Mouse (Mus musculus): ENCODE results near the gene Cacna2d3. TPM values are rescaled to one million over a fixed set of nuclear protein-coding genes. Genes with fewer than 3 reads are reported as not detected.

Gene Cacna2d3
- polyA plus RNA-seq, 1 experiment from 2014 or later, result 0.45 TPM

DNA sequence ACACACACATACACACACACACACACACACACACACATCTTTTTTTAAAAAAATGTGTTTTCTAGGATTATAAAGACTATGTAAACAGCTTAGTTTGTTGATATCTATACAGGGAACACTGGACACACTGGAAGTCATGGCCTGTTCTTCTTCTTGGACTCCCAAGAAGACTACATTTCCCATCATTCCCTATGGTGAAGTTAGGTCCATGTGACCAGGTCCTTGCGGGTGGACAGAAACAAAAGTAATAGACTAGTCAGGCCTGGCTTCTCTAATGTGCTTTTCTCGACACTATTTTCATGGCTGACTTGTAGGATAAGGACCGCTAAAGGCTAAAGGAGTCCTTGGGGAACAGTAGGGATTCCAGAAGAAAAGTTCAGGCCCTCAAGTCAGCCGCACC is 78.4 kb downstream of the Cacna2d3 start:
- H3K9ac ChIP-seq, result no peak overlapping the region
- no peak overlapping the region for H3K4me3 ChIP-seq (ENCODE audit: low read depth, low read length)
- H3K36me3 ChIP-seq (ENCODE audit: insufficient read depth), result no peaks in the 10 kb centered on the region
- no peak for ATAC-seq (ENCODE audit: insufficient read depth)
- no peaks in the 10 kb centered on the region for H3K9me3 ChIP-seq (ENCODE audit: low read depth, low read length)
- TF ChIP-seq CTCF (IDR thresholded peaks at IDR 0.05; ENCODE audit: low read depth), result no peak
- DNase-seq, result no peak
- no peak overlapping the region for H3K27ac ChIP-seq (ENCODE audit: low read depth)
- WGBS, result 75% methylated on average over 4 of the region's 4 CpGs
- H3K27me3 ChIP-seq (ENCODE audit: insufficient read depth, low read length), result no peaks in the 10 kb centered on the region
- H3K4me1 ChIP-seq (ENCODE audit: insufficient read depth), result no peaks in the 10 kb centered on the region
- no peak overlapping the region for H3K4me2 ChIP-seq

DNA sequence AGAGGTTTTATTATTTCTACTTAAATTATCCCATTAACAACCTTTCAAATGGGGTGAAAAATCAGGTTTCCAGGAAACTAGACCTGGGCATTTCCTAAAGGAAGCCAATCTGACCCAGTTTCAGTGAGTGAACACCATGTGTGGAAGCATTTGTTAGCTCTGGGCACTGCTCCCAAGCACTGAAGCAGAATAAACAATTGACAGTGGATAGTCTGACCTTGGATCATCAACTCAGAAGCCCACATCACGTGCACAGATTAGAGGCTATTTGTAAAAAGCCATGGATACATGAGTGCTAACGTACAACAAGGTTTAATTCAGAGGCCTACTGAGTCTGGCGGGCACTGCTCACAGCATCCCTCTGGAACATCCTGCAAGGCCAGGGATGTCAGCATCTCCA is 82.4 kb downstream of the Cacna2d3 start:
- no peaks in the 10 kb centered on the region for H3K36me3 ChIP-seq (ENCODE audit: insufficient read depth)
- no peak overlapping the region for H3K9ac ChIP-seq
- H3K4me1 ChIP-seq (ENCODE audit: insufficient read depth), result no peaks in the 10 kb centered on the region
- no peak overlapping the region for H3K27ac ChIP-seq (ENCODE audit: low read depth)
- TF ChIP-seq CTCF (IDR thresholded peaks at IDR 0.05; ENCODE audit: low read depth), result no peak
- DNase-seq (no peak), ATAC-seq (ENCODE audit: insufficient read depth) (no peak)
- 45% methylated on average over 3 of the region's 3 CpGs for WGBS
- H3K9me3 ChIP-seq (ENCODE audit: low read depth, low read length), result no peaks in the 10 kb centered on the region
- H3K27me3 ChIP-seq (ENCODE audit: insufficient read depth, low read length), result no peaks in the 10 kb centered on the region
- no peak overlapping the region for H3K4me3 ChIP-seq (ENCODE audit: low read depth, low read length)
- no peak overlapping the region for H3K4me2 ChIP-seq

DNA sequence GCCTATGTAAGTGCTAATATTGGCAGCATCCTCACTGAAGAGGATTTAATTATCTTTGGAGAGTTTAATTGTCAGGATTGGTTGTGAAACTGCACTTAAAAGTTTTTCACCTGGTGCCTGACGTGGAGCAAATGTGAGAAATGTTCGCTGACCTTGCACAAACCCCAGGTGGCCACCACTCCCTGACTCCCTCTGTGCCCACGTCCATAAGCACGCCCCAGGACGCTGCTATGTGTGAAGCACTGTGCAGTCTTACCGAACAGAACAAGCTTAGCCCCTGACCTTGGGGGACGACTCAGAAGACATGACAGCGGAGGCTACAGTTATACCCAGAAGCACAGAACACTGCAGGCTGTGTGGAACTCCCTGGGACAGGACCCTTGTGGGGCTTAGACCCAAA is 93.5 kb downstream of the Cacna2d3 start:
- no peak for ATAC-seq (ENCODE audit: insufficient read depth)
- WGBS, result 65% methylated on average over 8 of the region's 8 CpGs
- no peak overlapping the region for H3K4me3 ChIP-seq (ENCODE audit: low read depth, low read length)
- no peaks in the 10 kb centered on the region for H3K36me3 ChIP-seq (ENCODE audit: insufficient read depth)
- H3K27ac ChIP-seq (ENCODE audit: low read depth), result no peak overlapping the region
- no peak for TF ChIP-seq CTCF (IDR thresholded peaks at IDR 0.05; ENCODE audit: low read depth)
- no peaks in the 10 kb centered on the region for H3K4me1 ChIP-seq (ENCODE audit: insufficient read depth)
- H3K9me3 ChIP-seq (ENCODE audit: low read depth, low read length), result no peaks in the 10 kb centered on the region
- no peaks in the 10 kb centered on the region for H3K27me3 ChIP-seq (ENCODE audit: insufficient read depth, low read length)
- no peak overlapping the region for H3K9ac ChIP-seq
- no peak overlapping the region for H3K4me2 ChIP-seq
- no peak for DNase-seq

DNA sequence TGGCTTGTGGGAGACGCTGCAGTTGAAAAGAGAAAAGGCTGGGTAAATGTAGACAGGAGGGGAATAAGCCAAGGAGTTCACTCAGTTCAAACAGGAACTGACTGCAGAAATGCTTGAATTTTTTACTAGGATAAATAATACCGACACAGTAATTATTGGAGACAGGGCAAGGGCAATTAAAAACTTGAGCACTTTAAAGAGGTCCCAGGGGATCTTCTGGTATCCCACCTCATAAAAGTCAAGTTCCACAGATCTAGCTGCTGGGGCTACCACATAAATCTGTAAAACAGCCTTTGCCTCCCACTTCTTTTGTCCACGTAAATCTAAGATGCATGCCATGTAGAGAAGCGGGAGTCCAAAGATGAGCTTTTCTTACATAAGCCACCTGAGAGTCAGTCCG is 109.2 kb downstream of the Cacna2d3 start:
- TF ChIP-seq CTCF (IDR thresholded peaks at IDR 0.05; ENCODE audit: low read depth), result no peak
- ATAC-seq (ENCODE audit: insufficient read depth) (no peak), DNase-seq (no peak)
- H3K9ac ChIP-seq, result no peak overlapping the region
- no peak overlapping the region for H3K4me3 ChIP-seq (ENCODE audit: low read depth, low read length)
- no peak overlapping the region for H3K27ac ChIP-seq (ENCODE audit: low read depth)
- H3K36me3 ChIP-seq (ENCODE audit: insufficient read depth), result no peaks in the 10 kb centered on the region
- no peaks in the 10 kb centered on the region for H3K9me3 ChIP-seq (ENCODE audit: low read depth, low read length)
- no peak overlapping the region for H3K4me2 ChIP-seq
- WGBS, result 77% methylated on average over 5 of the region's 5 CpGs
- H3K4me1 ChIP-seq (ENCODE audit: insufficient read depth), result no peaks in the 10 kb centered on the region
- no peaks in the 10 kb centered on the region for H3K27me3 ChIP-seq (ENCODE audit: insufficient read depth, low read length)

DNA sequence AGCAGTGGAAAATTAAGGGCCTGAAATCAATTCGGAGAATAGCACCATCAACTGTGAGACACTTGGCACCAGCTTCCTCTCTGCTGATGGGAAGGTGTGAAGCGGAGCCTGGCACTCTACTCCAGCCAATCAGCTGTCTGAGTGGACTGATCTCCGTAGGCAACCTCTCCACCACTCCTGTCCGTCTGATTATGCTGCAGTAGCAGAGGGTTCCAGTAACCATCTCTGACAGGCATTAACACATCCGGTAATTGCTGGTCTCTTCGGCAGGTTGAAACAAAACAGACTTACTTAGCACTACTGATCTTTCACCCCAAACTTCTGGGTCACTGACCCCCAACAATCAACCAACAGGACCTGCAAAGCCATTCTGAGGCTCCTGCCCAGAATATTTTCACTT is 112.9 kb downstream of the Cacna2d3 start:
- no peaks in the 10 kb centered on the region for H3K9me3 ChIP-seq (ENCODE audit: low read depth, low read length)
- no peak for DNase-seq
- H3K36me3 ChIP-seq (ENCODE audit: insufficient read depth), result no peaks in the 10 kb centered on the region
- no peak for ATAC-seq (ENCODE audit: insufficient read depth)
- no peak overlapping the region for H3K4me3 ChIP-seq (ENCODE audit: low read depth, low read length)
- no peak for TF ChIP-seq CTCF (IDR thresholded peaks at IDR 0.05; ENCODE audit: low read depth)
- H3K4me2 ChIP-seq, result no peak overlapping the region
- 51% methylated on average over 6 of the region's 6 CpGs for WGBS
- no peak overlapping the region for H3K27ac ChIP-seq (ENCODE audit: low read depth)
- H3K9ac ChIP-seq, result no peak overlapping the region
- no peaks in the 10 kb centered on the region for H3K4me1 ChIP-seq (ENCODE audit: insufficient read depth)
- H3K27me3 ChIP-seq (ENCODE audit: insufficient read depth, low read length), result no peaks in the 10 kb centered on the region

DNA sequence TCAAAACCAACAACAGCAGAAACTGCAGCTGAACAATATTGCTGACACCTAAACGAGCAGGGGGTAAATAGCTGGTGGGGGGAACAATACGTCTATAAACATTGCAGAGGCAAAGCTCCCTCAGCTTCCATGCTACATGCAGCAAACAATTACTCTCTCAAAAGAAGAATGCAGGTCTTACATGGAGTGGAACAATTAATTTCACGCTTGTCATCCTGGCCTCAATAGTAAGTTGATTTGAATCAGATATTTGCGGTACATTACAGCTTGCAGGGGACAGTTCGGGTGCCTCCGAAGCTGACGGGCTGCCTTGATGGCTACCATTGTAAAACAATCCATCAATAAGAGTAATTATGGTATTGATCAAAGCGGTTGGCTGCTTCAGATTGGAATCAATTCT is 122.2 kb downstream of the Cacna2d3 start:
- no peak for DNase-seq
- Histone ChIP-seq H3K9ac (no peak overlapping the region), H3K4me3 (ENCODE audit: low read depth, low read length) (no peak overlapping the region), H3K27me3 (ENCODE audit: insufficient read depth, low read length) (no peaks in the 10 kb centered on the region), H3K4me1 (ENCODE audit: insufficient read depth) (no peaks in the 10 kb centered on the region), H3K36me3 (ENCODE audit: insufficient read depth) (no peaks in the 10 kb centered on the region), H3K9me3 (ENCODE audit: low read depth, low read length) (no peaks in the 10 kb centered on the region), H3K27ac (ENCODE audit: low read depth) (no peak overlapping the region), H3K4me2 (no peak overlapping the region)
- WGBS, result 81% methylated on average over 8 of the region's 8 CpGs
- TF ChIP-seq CTCF (IDR thresholded peaks at IDR 0.05; ENCODE audit: low read depth), result no peak
- ATAC-seq (ENCODE audit: insufficient read depth), result no peak

DNA sequence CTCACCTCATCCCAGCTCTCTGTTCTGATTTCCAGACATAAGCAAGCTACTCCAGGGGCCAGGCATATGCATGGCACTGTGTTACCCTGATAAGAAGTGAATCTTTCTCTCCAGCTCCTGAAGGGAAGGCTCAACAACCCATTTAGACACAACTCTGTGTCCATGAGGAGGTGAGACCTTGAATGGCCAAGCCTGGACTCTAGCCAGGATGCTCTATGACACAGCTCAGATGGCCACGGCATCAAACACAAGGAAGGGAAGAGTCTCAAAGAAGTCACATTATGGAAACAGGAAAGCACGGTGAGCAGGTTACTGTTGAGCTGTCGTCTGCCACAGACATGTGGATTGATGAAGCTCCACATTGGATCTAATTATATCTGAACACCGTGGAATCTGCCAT is 128.8 kb downstream of the Cacna2d3 start:
- Histone ChIP-seq H3K27ac (ENCODE audit: low read depth) (no peak overlapping the region), H3K9ac (no peak overlapping the region), H3K27me3 (ENCODE audit: insufficient read depth, low read length) (no peaks in the 10 kb centered on the region), H3K36me3 (ENCODE audit: insufficient read depth) (no peaks in the 10 kb centered on the region), H3K4me3 (ENCODE audit: low read depth, low read length) (no peak overlapping the region), H3K4me1 (ENCODE audit: insufficient read depth) (no peaks in the 10 kb centered on the region), H3K9me3 (ENCODE audit: low read depth, low read length) (no peaks in the 10 kb centered on the region), H3K4me2 (no peak overlapping the region)
- no peak for ATAC-seq (ENCODE audit: insufficient read depth)
- no peak for TF ChIP-seq CTCF (IDR thresholded peaks at IDR 0.05; ENCODE audit: low read depth)
- no peak for DNase-seq
- 77% methylated on average over 4 of the region's 4 CpGs for WGBS

DNA sequence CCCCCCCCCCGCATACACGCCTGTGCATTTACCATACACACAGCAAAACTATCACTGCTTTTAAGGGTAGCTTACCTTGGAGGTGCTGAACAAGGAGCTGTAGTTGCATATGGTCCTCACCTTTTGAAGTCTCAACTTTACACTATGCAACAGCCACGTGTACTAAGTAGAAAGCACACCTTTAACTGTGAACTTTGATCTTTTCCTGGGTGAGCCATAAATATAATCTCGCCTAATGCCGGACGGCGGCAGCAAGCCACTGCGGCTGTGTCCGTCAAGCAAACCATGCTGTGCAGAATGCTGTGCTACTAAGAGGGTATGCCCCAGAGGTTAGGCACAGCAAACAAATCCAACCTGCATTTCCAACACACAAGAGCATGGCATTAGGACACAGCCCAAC is 132.0 kb downstream of the Cacna2d3 start:
- Histone ChIP-seq H3K27me3 (ENCODE audit: insufficient read depth, low read length) (no peaks in the 10 kb centered on the region), H3K4me1 (ENCODE audit: insufficient read depth) (no peaks in the 10 kb centered on the region), H3K36me3 (ENCODE audit: insufficient read depth) (no peaks in the 10 kb centered on the region), H3K9me3 (ENCODE audit: low read depth, low read length) (no peaks in the 10 kb centered on the region), H3K27ac (ENCODE audit: low read depth) (no peak overlapping the region), H3K4me3 (ENCODE audit: low read depth, low read length) (no peak overlapping the region), H3K4me2 (no peak overlapping the region), H3K9ac (no peak overlapping the region)
- ATAC-seq (ENCODE audit: insufficient read depth), result no peak
- DNase-seq, result no peak
- no peak for TF ChIP-seq CTCF (IDR thresholded peaks at IDR 0.05; ENCODE audit: low read depth)
- 77% methylated on average over 9 of the region's 9 CpGs for WGBS
